Mouse (Mus musculus) adipose tissue, adult 10 weeks (tissue): ENCODE data around the gene Cul4a. TPM values are rescaled to one million over a fixed set of nuclear protein-coding genes. Genes with fewer than 3 reads are reported as not detected.

Experiments used
- polyA plus RNA-seq: library from polyadenylated mRNA; stranded (reverse); fragments of 350-450 nt; fragmentation: Illumina TruSeq; extraction: RNeasy Lipid Tissue Mini Kit (QIAGEN cat#74804); gene quantifications from one replicate; pipeline ENCODE4 v1.2.3, GENCODE M21; 2014; ENCODE audit warnings: low read depth, low replicate concordance

The Cul4a gene
- polyA plus RNA-seq, result 53.9 TPM

GRCm38 (mm10) chr8:13105087-13105881, at the start of gene Cul4a, which contains the start of gene Pcid2:
Gene Cul4a, plus strand, starts transcription at chr8:13105621.
Gene Pcid2, minus strand, starts transcription at chr8:13105459.

GRCm38 (mm10) chr8:13060441-13061150, 44.8 kb upstream of the Cul4a start, which contains the start of gene Proz:
Gene Proz, plus strand, starts transcription at chr8:13060914.

GRCm38 (mm10) chr8:13158718-13159376, 53.4 kb downstream of the Cul4a start, which contains the start of gene Lamp1:
Gene Lamp1, plus strand, starts transcription at chr8:13159161.

Other genes starting within 250 kb of the Cul4a start
- gene Mcf2l, start 231.8 kb upstream of the Cul4a start, polyA plus RNA-seq, result 18.5 TPM
- gene F7, start 79.6 kb upstream of the Cul4a start, polyA plus RNA-seq, result 0.91 TPM
- 1.1 TPM for gene F10, start 68.3 kb upstream of the Cul4a start, polyA plus RNA-seq
- 0.97 TPM for gene Proz, start 44.7 kb upstream of the Cul4a start, polyA plus RNA-seq
- 18.5 TPM for gene Pcid2, start 162 bp upstream of the Cul4a start, polyA plus RNA-seq
- gene Lamp1, start 53.5 kb downstream of the Cul4a start, polyA plus RNA-seq, result 773 TPM
- 14.5 TPM for gene Grtp1, start 95.0 kb downstream of the Cul4a start, polyA plus RNA-seq
- gene Adprhl1, start 148.5 kb downstream of the Cul4a start, polyA plus RNA-seq, result not detected
- gene Dcun1d2, start 182.5 kb downstream of the Cul4a start, polyA plus RNA-seq, result 14.8 TPM
- gene Tmco3, start 182.6 kb downstream of the Cul4a start, polyA plus RNA-seq, result 17.6 TPM
- gene Tfdp1, start 233.1 kb downstream of the Cul4a start, polyA plus RNA-seq, result 38.7 TPM